Mouse (Mus musculus) layer of hippocampus, postnatal 10 days (tissue): Measurements from ENCODE around the gene Ggps1. TPM values are rescaled to one million over a fixed set of nuclear protein-coding genes. Genes with fewer than 3 reads are reported as not detected.
A peak's percentile ranks its signal among the peaks of the same experiment; 100 is the strongest.
"Not testable (repeated sequence)": the region's sequence is repeated elsewhere in the genome, so short reads cannot be mapped to it uniquely, and the experiment has no call there.

Experiments
- DNase-seq, 2 experiments: peaks; one replicate each; pipeline ENCODE4 v3.0.0; 2021; ENCODE audit warnings: low spot score in 2 of 2
- total RNA-seq, 2 experiments: library from RNA; stranded (reverse); gene quantifications; 2 replicates each; pipeline ENCODE4 v1.2.3; 2021

The Ggps1 gene
- total RNA-seq, 2 experiments from 2014 or later: 54.4 to 63.7 TPM

- DNase-seq: peak; percentile 93 to 94
These were observed 23.9 kb downstream of the Ggps1 start, which contains the start of gene Tbce for GRCm38 (mm10) chr13:14039292-14039965. Gene Tbce, minus strand, starts transcription at chr13:14039638.

GRCm38 (mm10) chr13:14038911-14039291, 24.4 kb downstream of the Ggps1 start:
- DNase-seq: no peak

- peak in 1 of 2 experiments; percentile 19 for DNase-seq
These were observed 27.2 kb downstream of the Ggps1 start for GRCm38 (mm10) chr13:14035875-14036630.

GRCm38 (mm10) chr13:14035352-14035751, 27.9 kb downstream of the Ggps1 start:
- not testable (repeated sequence) for DNase-seq

GRCm38 (mm10) chr13:14034073-14034348, 29.3 kb downstream of the Ggps1 start:
- DNase-seq: no peak

- no peak for DNase-seq
These were observed 29.8 kb downstream of the Ggps1 start for GRCm38 (mm10) chr13:14033309-14034072.

GRCm38 (mm10) chr13:14026154-14026820, 37.0 kb downstream of the Ggps1 start:
- DNase-seq: no peak

- no peak for DNase-seq
These were observed 37.7 kb downstream of the Ggps1 start for GRCm38 (mm10) chr13:14025554-14025953.

- DNase-seq: not testable (repeated sequence)
These were observed 41.9 kb downstream of the Ggps1 start for GRCm38 (mm10) chr13:14021417-14021816.

- no peak for DNase-seq
These were observed 44.4 kb downstream of the Ggps1 start for GRCm38 (mm10) chr13:14018852-14019251.

GRCm38 (mm10) chr13:14018283-14018682, 45.0 kb downstream of the Ggps1 start:
- DNase-seq: no peak

- DNase-seq: no peak
These were observed 47.7 kb downstream of the Ggps1 start for GRCm38 (mm10) chr13:14015609-14016008.

GRCm38 (mm10) chr13:14014540-14014939, 48.7 kb downstream of the Ggps1 start:
- DNase-seq: no peak

- no peak for DNase-seq
These were observed 49.3 kb downstream of the Ggps1 start for GRCm38 (mm10) chr13:14014001-14014400.

GRCm38 (mm10) chr13:14011454-14011995, 51.8 kb downstream of the Ggps1 start:
- no peak for DNase-seq

- no peak for DNase-seq
These were observed 57.2 kb downstream of the Ggps1 start for GRCm38 (mm10) chr13:14006056-14006455.

GRCm38 (mm10) chr13:14004999-14005398, 58.3 kb downstream of the Ggps1 start:
- DNase-seq: no peak

- DNase-seq: no peak
These were observed 59.2 kb downstream of the Ggps1 start for GRCm38 (mm10) chr13:14004086-14004485.

- DNase-seq: no peak
These were observed 60.6 kb downstream of the Ggps1 start for GRCm38 (mm10) chr13:14002706-14003105.
